In the genomic region with DNA sequence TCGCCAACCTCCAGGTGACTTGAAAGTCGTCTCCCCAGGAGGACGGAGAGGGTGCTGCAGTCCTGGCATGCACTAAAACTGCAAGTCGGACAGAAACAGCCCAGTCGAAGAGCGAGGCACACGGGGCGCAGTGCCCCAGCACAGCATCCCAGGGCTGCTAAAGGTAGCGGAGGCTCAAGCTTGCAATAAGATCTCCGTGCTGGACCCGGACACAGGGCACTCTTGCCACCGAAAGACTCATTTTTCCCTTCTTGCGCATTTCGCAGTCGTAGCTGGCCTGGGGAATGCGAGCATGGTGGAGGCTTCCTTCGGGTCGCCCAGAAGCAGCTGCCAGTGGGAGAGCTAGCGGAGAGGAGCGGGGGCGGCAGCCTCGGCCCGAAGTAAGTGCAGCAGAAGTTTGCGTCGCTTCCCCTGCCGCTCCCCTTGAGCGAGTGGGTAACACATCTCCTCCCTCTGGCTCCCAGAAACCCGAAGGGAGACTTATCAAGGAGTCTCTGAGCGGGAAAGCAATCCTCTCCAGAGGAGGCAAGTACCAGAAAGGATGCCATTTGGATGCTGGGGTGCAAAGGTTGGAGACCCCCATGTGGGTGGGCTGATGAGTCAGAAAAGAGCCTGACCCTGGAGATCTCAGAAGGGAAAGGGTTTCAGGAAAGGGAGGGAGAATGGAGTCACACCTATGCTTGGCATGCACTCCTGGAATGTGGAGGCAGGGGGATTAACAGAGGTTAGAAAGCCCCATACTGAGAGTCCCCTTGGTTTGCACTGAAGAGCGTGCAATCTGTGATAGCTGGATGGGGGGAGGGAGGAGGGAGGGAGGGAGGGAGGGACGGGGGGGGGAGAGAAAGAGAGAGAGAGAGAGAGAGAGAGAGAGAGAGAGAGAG, we compare ENCODE assay signal across 7 mouse cellular contexts. TPM values are rescaled to one million over a fixed set of nuclear protein-coding genes. Genes with fewer than 3 reads are reported as not detected.
A peak's percentile ranks its signal among the peaks of the same experiment; 100 is the strongest.
DNase-seq lines count a peak whose midpoint lies in the region; ATAC-seq and TF ChIP-seq lines count a peak whose summit lies in the region.

No protein-coding gene starts in this region.

- WGBS in lung, postnatal 0 days = under 1% methylated on average over 29 of the region's 31 CpGs
- WGBS in midbrain, embryonic 14.5 days = under 1% methylated on average over 31 of the region's 31 CpGs

- H3K27ac ChIP-seq in lung, postnatal 0 days (ENCODE audit: low read length) = no peak overlapping the region
- H3K27ac ChIP-seq in embryonic fibroblast, embryonic 13.5 days (ENCODE audit: insufficient read depth, low read length) = no peak overlapping the region
- no peak overlapping the region for H3K27ac ChIP-seq in midbrain, embryonic 14.5 days (replicated peaks; ENCODE audit: low read depth, low read length)

- DNase-seq in lung, postnatal 0 days (ENCODE audit: low spot score) = no peak
- DNase-seq in lung, adult 18-20 months = no peak
- DNase-seq in layer of hippocampus, adult 8-10 months (ENCODE audit: low spot score in 2 of 2) = peak; percentile 13 to 40
- DNase-seq in midbrain, embryonic 14.5 days = no peak
- no peak for DNase-seq in urinary bladder, postnatal 36 days (ENCODE audit: low spot score in 2 of 2)

- H3K4me2 ChIP-seq in lung, postnatal 0 days (replicated peaks; ENCODE audit: low read depth, low read length) = peak overlapping the region; percentile 45
- peak overlapping the region; percentile 98 for H3K4me2 ChIP-seq in midbrain, embryonic 14.5 days (ENCODE audit: low read length)

- H3K4me3 ChIP-seq in lung, postnatal 0 days (ENCODE audit: low read depth, low read length) = peak overlapping the region; percentile 23
- peak overlapping the region; percentile 31 for H3K4me3 ChIP-seq in embryonic fibroblast, embryonic 13.5 days (ENCODE audit: insufficient read depth, low read length)
- peak overlapping the region; percentile 56 for H3K4me3 ChIP-seq in midbrain, embryonic 14.5 days (replicated peaks; ENCODE audit: low read depth, low read length)

- TF ChIP-seq CTCF in lung, postnatal 0 days (IDR thresholded peaks at IDR 0.05) = no peak
- no peak for TF ChIP-seq CTCF in embryonic fibroblast, embryonic 13.5 days (IDR thresholded peaks at IDR 0.05; ENCODE audit: borderline replicate concordance, insufficient read depth, low read length)

- H3K4me1 ChIP-seq in lung, postnatal 0 days (ENCODE audit: insufficient read depth, low read depth, low read length) = peaks cover 4% of the 10 kb centered on the region; the same call in 1 of the 2 replicates
- H3K4me1 ChIP-seq in embryonic fibroblast, embryonic 13.5 days (ENCODE audit: control insufficient read depth, insufficient read depth, low read length) = no peaks in the 10 kb centered on the region
- H3K4me1 ChIP-seq in midbrain, embryonic 14.5 days (ENCODE audit: control insufficient read depth, insufficient read depth, low read length) = 0 out of 2 replicates have a peak, but pooled peaks cover 4% of the 10 kb centered on the region

- ATAC-seq in lung, postnatal 0 days = no peak
- ATAC-seq in midbrain, embryonic 14.5 days (ENCODE audit: low FRiP score, low TSS enrichment) = no peak; the same call in 1 of the 2 replicates
- ATAC-seq in monocyte, adult 5-6 weeks (replicated peaks; ENCODE audit: insufficient number of reproducible peaks, low FRiP score, low TSS enrichment, poor library complexity, severe bottlenecking) = no peak

- TF ChIP-seq POLR2A in embryonic fibroblast, embryonic 13.5 days (IDR thresholded peaks at IDR 0.05; ENCODE audit: low read depth, low read length) = no peak

- no peaks in the 10 kb centered on the region for H3K9me3 ChIP-seq in lung, postnatal 0 days (ENCODE audit: low read length)
- H3K9me3 ChIP-seq in midbrain, embryonic 14.5 days (ENCODE audit: control insufficient read depth, low read length) = no peaks in the 10 kb centered on the region

- no peaks in the 10 kb centered on the region for H3K36me3 ChIP-seq in lung, postnatal 0 days (ENCODE audit: insufficient read depth, low read length)
- no peaks in the 10 kb centered on the region for H3K36me3 ChIP-seq in midbrain, embryonic 14.5 days (ENCODE audit: control insufficient read depth, insufficient read depth, low read length)

- H3K9ac ChIP-seq in lung, postnatal 0 days (replicated peaks; ENCODE audit: low read depth) = no peak overlapping the region
- peak overlapping the region; percentile 53 for H3K9ac ChIP-seq in midbrain, embryonic 14.5 days (replicated peaks; ENCODE audit: low read length)

- TF ChIP-seq EP300 in lung, postnatal 0 days (IDR thresholded peaks at IDR 0.05) = no peak

- peaks cover 18% of the 10 kb centered on the region; the same call in 1 of the 2 replicates for H3K27me3 ChIP-seq in lung, postnatal 0 days (replicated peaks; ENCODE audit: insufficient read depth, low read length)
- H3K27me3 ChIP-seq in midbrain, embryonic 14.5 days (ENCODE audit: control insufficient read depth, insufficient read depth, low read length) = peaks cover 24% of the 10 kb centered on the region

RNA-seq across cellular contexts. Expression of a gene that starts 0.6 kb away (rescaled TPM):
- 15.7 and 16.6 TPM in 2 replicates for polyA plus RNA-seq in lung, postnatal 0 days (2015; fragmentation: Nextera tagmentation; extraction: Ambion mirVana)
- 24.5 and 44.0 TPM in 2 replicates for polyA plus RNA-seq in embryonic fibroblast, embryonic 13.5 days (2011; ENCODE audit: insufficient read length, low read depth, missing spikeins)
- 10 to 100 TPM; 83.0 to 91.4 (median 88.6) TPM for total RNA-seq in layer of hippocampus, adult 8-10 months (2022)
- 1.8 and 2.5 TPM in 2 replicates for polyA plus RNA-seq in midbrain, embryonic 14.5 days (2014; fragmentation: Nextera tagmentation; extraction: Ambion mirVana)
- 0.87 to 1.1 TPM in 2 of 3 replicates, not detected in the other for total RNA-seq in monocyte, adult 5-6 weeks (2017)

Comparison
In these comparisons a context has a peak if more than half of its experiments do, and no peak if none do; other contexts are left out.
1. DNase-seq: peak in layer of hippocampus, adult 8-10 months (2 of 2); none in lung, postnatal 0 days (single experiment), lung, adult 18-20 months (0 of 2), midbrain, embryonic 14.5 days (single experiment) and urinary bladder, postnatal 36 days (0 of 2).
2. Peak in every context shown above with its lines, with median percentiles within 50 percentile points of each other: H3K4me3 ChIP-seq.